Mouse (Mus musculus): Measurements from ENCODE around the gene Senp6. TPM values are rescaled to one million over a fixed set of nuclear protein-coding genes. Genes with fewer than 3 reads are reported as not detected.
A peak's percentile ranks its signal among the peaks of the same experiment; 100 is the strongest.
"Not testable (repeated sequence)": the region's sequence is repeated elsewhere in the genome, so short reads cannot be mapped to it uniquely, and the experiment has no call there.

The Senp6 gene
- polyA plus RNA-seq, 1 experiment from 2014 or later = 41.3 TPM

- H3K27ac ChIP-seq (ENCODE audit: low read length) = no peak overlapping the region
- H3K4me3 ChIP-seq (ENCODE audit: low read depth, low read length) = no peak overlapping the region
- no peak for ATAC-seq
- no peaks in the 10 kb centered on the region for H3K27me3 ChIP-seq (ENCODE audit: control insufficient read depth, insufficient read depth, low read depth, low read length)
- 12% methylated on average over 2 of the region's 2 CpGs for WGBS
- no peaks in the 10 kb centered on the region for H3K4me1 ChIP-seq (ENCODE audit: control insufficient read depth, insufficient read depth, low read length)
- no peak overlapping the region for H3K4me2 ChIP-seq (ENCODE audit: low read length)
- H3K9me3 ChIP-seq (replicated peaks; ENCODE audit: control insufficient read depth, low read length, poor library complexity, severe bottlenecking) = no peaks in the 10 kb centered on the region
- no peaks in the 10 kb centered on the region for H3K36me3 ChIP-seq (ENCODE audit: control insufficient read depth, insufficient read depth, low read length)
- H3K9ac ChIP-seq (ENCODE audit: low read depth, low read length) = no peak overlapping the region
These were observed 27.3 kb upstream of the Senp6 start for GRCm38 (mm10) chr9:80039296-80039815.

GRCm38 (mm10) chr9:80044301-80044700 lies 22.4 kb upstream of the Senp6 start:
- not testable (repeated sequence) for H3K4me3 ChIP-seq (ENCODE audit: low read depth, low read length); H3K4me1 ChIP-seq (ENCODE audit: control insufficient read depth, insufficient read depth, low read length); H3K36me3 ChIP-seq (ENCODE audit: control insufficient read depth, insufficient read depth, low read length); H3K27me3 ChIP-seq (ENCODE audit: control insufficient read depth, insufficient read depth, low read depth, low read length); H3K9me3 ChIP-seq (replicated peaks; ENCODE audit: control insufficient read depth, low read length, poor library complexity, severe bottlenecking); ATAC-seq; H3K9ac ChIP-seq (ENCODE audit: low read depth, low read length); H3K27ac ChIP-seq (ENCODE audit: low read length); H3K4me2 ChIP-seq (ENCODE audit: low read length)
- 75% methylated on average over 4 of the region's 4 CpGs for WGBS

DNA sequence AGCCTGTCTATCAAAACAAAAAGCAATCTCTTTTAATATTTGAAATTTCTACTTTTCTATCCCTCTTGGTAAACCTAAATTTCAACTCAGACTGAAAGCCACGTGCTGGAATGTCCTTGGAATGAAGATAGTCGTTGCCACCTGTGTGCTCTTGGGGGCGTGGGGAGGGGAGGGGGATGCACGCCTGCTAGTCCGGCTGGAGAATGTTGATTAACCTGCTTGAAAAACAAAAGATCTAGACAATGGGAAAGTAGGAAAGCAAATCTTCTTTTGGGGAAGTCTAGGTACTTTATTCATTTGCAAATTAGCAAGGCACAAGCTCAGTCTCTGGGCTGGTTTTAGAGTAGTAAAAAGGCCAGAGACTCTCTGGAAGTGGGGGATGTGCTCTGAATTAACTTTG lies 17.4 kb upstream of the Senp6 start:
- not testable (repeated sequence) for H3K4me3 ChIP-seq (ENCODE audit: low read depth, low read length); ATAC-seq
- 40% methylated on average over 5 of the region's 5 CpGs for WGBS

GRCm38 (mm10) chr9:80052951-80053350 lies 13.8 kb upstream of the Senp6 start:
- no peak for ATAC-seq
- WGBS = 86% methylated on average over 5 of the region's 5 CpGs
- no peak overlapping the region for H3K4me2 ChIP-seq (ENCODE audit: low read length)
- no peaks in the 10 kb centered on the region for H3K36me3 ChIP-seq (ENCODE audit: control insufficient read depth, insufficient read depth, low read length)
- H3K4me3 ChIP-seq (ENCODE audit: low read depth, low read length) = no peak overlapping the region
- H3K9ac ChIP-seq (ENCODE audit: low read depth, low read length) = no peak overlapping the region
- H3K27ac ChIP-seq (ENCODE audit: low read length) = no peak overlapping the region
- no peaks in the 10 kb centered on the region for H3K9me3 ChIP-seq (replicated peaks; ENCODE audit: control insufficient read depth, low read length, poor library complexity, severe bottlenecking)
- no peaks in the 10 kb centered on the region for H3K27me3 ChIP-seq (ENCODE audit: control insufficient read depth, insufficient read depth, low read depth, low read length)
- no peaks in the 10 kb centered on the region for H3K4me1 ChIP-seq (ENCODE audit: control insufficient read depth, insufficient read depth, low read length)

More for the DNA sequence above, 17.4 kb upstream of the Senp6 start:
- not testable (repeated sequence) for H3K9ac ChIP-seq (ENCODE audit: low read depth, low read length); H3K36me3 ChIP-seq (ENCODE audit: control insufficient read depth, insufficient read depth, low read length); H3K4me1 ChIP-seq (ENCODE audit: control insufficient read depth, insufficient read depth, low read length); H3K27me3 ChIP-seq (ENCODE audit: control insufficient read depth, insufficient read depth, low read depth, low read length); H3K9me3 ChIP-seq (replicated peaks; ENCODE audit: control insufficient read depth, low read length, poor library complexity, severe bottlenecking); H3K4me2 ChIP-seq (ENCODE audit: low read length); H3K27ac ChIP-seq (ENCODE audit: low read length)

DNA sequence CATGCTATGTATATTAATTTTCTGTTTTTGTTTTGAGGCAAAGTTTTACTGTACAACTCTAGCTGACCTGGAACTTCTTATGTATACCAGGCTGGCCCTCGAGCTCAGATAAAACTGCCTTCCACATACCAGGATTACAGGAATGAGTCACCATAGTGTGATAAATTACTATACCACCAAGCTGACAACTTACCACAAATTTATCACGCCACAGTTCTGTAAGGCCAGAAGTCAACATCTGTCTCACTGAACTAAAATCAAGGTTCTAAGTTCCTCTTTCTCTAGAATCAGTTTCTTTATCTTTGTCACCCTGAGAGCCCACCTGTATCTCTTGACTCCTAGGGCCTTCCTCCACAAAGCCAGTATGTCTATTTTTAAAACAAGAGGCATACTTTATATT lies 9.0 kb upstream of the Senp6 start:
- H3K36me3 ChIP-seq (ENCODE audit: control insufficient read depth, insufficient read depth, low read length) = no peaks in the 10 kb centered on the region
- no peak for ATAC-seq
- H3K9me3 ChIP-seq (replicated peaks; ENCODE audit: control insufficient read depth, low read length, poor library complexity, severe bottlenecking) = no peaks in the 10 kb centered on the region
- H3K9ac ChIP-seq (ENCODE audit: low read depth, low read length) = no peak overlapping the region
- no peak overlapping the region for H3K4me3 ChIP-seq (ENCODE audit: low read depth, low read length)
- H3K4me2 ChIP-seq (ENCODE audit: low read length) = no peak overlapping the region
- H3K27me3 ChIP-seq (ENCODE audit: control insufficient read depth, insufficient read depth, low read depth, low read length) = no peaks in the 10 kb centered on the region
- no peak overlapping the region for H3K27ac ChIP-seq (ENCODE audit: low read length)
- WGBS = 89% methylated on average over 2 of the region's 2 CpGs
- no peaks in the 10 kb centered on the region for H3K4me1 ChIP-seq (ENCODE audit: control insufficient read depth, insufficient read depth, low read length)

GRCm38 (mm10) chr9:80065495-80065894 lies 1.2 kb upstream of the Senp6 start:
- H3K9ac ChIP-seq (ENCODE audit: low read depth, low read length); H3K9me3 ChIP-seq (replicated peaks; ENCODE audit: control insufficient read depth, low read length, poor library complexity, severe bottlenecking); ATAC-seq; H3K4me2 ChIP-seq (ENCODE audit: low read length); H3K4me3 ChIP-seq (ENCODE audit: low read depth, low read length); H3K36me3 ChIP-seq (ENCODE audit: control insufficient read depth, insufficient read depth, low read length); H3K27me3 ChIP-seq (ENCODE audit: control insufficient read depth, insufficient read depth, low read depth, low read length): not testable (repeated sequence)
- WGBS = 86% methylated on average over 2 of the region's 2 CpGs
- 0 out of 2 replicates have a peak overlapping the region, but pooled peaks have one; percentile 28 for H3K27ac ChIP-seq (ENCODE audit: low read length)
- peaks cover 14% of the 10 kb centered on the region for H3K4me1 ChIP-seq (ENCODE audit: control insufficient read depth, insufficient read depth, low read length)

- Histone ChIP-seq H3K9ac (ENCODE audit: low read depth, low read length) (peak overlapping the region; percentile 100), H3K4me1 (ENCODE audit: control insufficient read depth, insufficient read depth, low read length) (peaks cover 25% of the 10 kb centered on the region), H3K36me3 (ENCODE audit: control insufficient read depth, insufficient read depth, low read length) (no peaks in the 10 kb centered on the region), H3K27ac (ENCODE audit: low read length) (peak overlapping the region; percentile 100), H3K4me3 (ENCODE audit: low read depth, low read length) (peak overlapping the region; percentile 95), H3K4me2 (ENCODE audit: low read length) (peak overlapping the region; percentile 69), H3K27me3 (ENCODE audit: control insufficient read depth, insufficient read depth, low read depth, low read length) (no peaks in the 10 kb centered on the region), H3K9me3 (replicated peaks; ENCODE audit: control insufficient read depth, low read length, poor library complexity, severe bottlenecking) (no peaks in the 10 kb centered on the region)
- under 1% methylated on average over 88 of the region's 93 CpGs for WGBS
- peak; percentile 87 for ATAC-seq
These were observed 721 bp downstream of the Senp6 start for GRCm38 (mm10) chr9:80067221-80068027.

GRCm38 (mm10) chr9:80068028-80068515 lies 1.4 kb downstream of the Senp6 start:
- Histone ChIP-seq H3K4me2 (ENCODE audit: low read length) (peak overlapping the region; percentile 69), H3K4me1 (ENCODE audit: control insufficient read depth, insufficient read depth, low read length) (peaks cover 25% of the 10 kb centered on the region), H3K27ac (ENCODE audit: low read length) (peak overlapping the region; percentile 100), H3K4me3 (ENCODE audit: low read depth, low read length) (peak overlapping the region; percentile 95), H3K9ac (ENCODE audit: low read depth, low read length) (peak overlapping the region; percentile 100), H3K27me3 (ENCODE audit: control insufficient read depth, insufficient read depth, low read depth, low read length) (no peaks in the 10 kb centered on the region), H3K36me3 (ENCODE audit: control insufficient read depth, insufficient read depth, low read length) (no peaks in the 10 kb centered on the region), H3K9me3 (replicated peaks; ENCODE audit: control insufficient read depth, low read length, poor library complexity, severe bottlenecking) (no peaks in the 10 kb centered on the region)
- no peak for ATAC-seq
- under 1% methylated on average over 18 of the region's 18 CpGs for WGBS

DNA sequence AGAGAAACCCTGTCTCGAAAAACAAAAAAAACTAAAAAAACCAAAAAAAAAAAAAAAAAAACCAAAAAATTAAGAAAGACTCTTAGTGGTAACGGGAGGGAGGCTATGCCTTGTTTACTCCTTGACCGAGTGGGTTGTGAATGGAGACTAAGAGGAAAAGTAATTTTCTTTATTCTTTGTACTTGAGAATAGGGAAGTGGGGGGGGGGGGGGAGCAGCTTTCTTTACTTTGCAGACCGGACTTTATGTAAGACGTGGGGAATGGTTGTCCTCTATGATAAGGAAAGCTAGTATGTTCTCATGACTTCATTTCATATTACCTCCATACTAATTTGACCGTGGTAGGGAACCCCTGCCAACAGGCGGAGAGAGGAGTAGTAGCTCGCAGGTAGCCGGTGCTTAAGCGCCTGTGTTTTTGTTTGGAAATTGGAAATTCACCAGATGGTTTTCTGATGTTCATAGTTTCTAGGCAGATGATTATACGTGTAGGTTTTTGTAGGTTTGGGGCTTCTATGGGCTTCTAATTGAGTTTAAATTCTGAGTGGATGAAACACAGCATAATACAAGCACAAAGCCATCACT lies 2.1 kb downstream of the Senp6 start:
- Histone ChIP-seq H3K4me1 (ENCODE audit: control insufficient read depth, insufficient read depth, low read length) (peaks cover 30% of the 10 kb centered on the region), H3K27ac (ENCODE audit: low read length) (no peak overlapping the region), H3K4me3 (ENCODE audit: low read depth, low read length) (peak overlapping the region; percentile 95), H3K27me3 (ENCODE audit: control insufficient read depth, insufficient read depth, low read depth, low read length) (no peaks in the 10 kb centered on the region), H3K36me3 (ENCODE audit: control insufficient read depth, insufficient read depth, low read length) (no peaks in the 10 kb centered on the region), H3K9me3 (replicated peaks; ENCODE audit: control insufficient read depth, low read length, poor library complexity, severe bottlenecking) (no peaks in the 10 kb centered on the region), H3K9ac (ENCODE audit: low read depth, low read length) (peak overlapping the region; percentile 50; the same call in 1 of the 2 replicates), H3K4me2 (ENCODE audit: low read length) (peak overlapping the region; percentile 69)
- ATAC-seq = no peak
- WGBS = 47% methylated on average over 11 of the region's 11 CpGs
